Mouse (Mus musculus): ENCODE results near the gene Psmg3.
A peak's percentile ranks its signal among the peaks of the same experiment; 100 is the strongest.

Psmg3 gene

DNA sequence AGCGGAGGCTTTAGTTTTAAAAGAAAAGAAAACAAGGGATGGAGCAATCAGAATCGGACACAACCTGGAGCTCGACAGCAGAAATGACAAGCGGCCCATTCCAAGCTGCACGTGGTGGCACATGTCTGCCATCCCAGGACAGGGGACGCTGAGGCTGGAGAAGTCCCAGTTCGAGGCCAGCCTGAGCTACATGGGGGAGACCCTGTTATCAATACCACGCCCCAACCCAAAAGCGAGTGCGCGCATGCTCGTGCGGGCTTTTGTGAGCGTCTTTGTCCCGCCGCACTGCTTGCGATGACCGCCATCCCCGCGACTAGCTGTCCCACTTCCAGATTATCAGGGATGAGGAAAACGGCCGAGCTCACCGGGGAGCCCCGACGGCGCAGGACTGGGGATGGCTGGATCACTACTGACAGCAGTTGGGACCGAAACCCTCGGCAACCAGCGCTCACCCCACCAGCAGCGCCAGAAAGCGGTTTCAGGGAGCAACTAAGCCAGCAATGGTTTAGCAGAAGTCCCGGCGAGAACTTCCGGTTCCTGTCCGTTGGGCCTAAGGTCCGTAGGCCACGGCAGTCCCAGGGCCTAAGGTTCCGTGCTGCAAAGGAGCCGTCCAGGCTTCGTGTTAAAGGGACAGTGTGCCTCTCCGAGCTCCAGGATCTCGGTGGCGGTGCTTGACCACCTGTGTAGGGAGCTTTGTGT is at the start of gene Psmg3, which contains the start of gene Gm26938:
Psmg3 (minus strand) TSS at position 529 of the 699 bp plus-strand sequence.
Gm26938 (minus strand) TSS at position 51 of the 699 bp plus-strand sequence.
- peak; percentile 90 to 98 for DNase-seq (ENCODE audit: inconsistent age in 2 of 2, low spot score in 1 of 2)

DNA sequence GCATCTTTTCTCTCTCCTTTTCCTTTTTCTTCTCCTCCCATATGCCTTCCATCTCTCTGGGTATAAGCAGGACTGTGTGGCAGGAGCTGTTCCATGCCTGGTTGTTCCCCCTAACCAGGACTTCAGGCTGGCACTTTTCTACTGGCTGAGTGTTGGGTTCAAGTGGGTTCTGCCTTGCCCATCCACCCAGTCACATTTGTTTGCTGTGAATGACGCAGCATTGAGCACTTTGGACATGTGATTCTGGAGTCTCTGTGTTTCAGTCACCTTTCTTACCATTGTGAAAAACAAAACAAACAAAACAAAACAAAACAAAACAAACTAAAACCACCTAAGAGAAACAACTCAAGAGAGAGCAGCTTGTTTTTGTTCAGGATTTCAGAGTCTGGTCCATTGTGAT is 44.8 kb upstream of the Psmg3 start:
- no peak for DNase-seq (ENCODE audit: inconsistent age in 2 of 2, low spot score in 1 of 2)

DNA sequence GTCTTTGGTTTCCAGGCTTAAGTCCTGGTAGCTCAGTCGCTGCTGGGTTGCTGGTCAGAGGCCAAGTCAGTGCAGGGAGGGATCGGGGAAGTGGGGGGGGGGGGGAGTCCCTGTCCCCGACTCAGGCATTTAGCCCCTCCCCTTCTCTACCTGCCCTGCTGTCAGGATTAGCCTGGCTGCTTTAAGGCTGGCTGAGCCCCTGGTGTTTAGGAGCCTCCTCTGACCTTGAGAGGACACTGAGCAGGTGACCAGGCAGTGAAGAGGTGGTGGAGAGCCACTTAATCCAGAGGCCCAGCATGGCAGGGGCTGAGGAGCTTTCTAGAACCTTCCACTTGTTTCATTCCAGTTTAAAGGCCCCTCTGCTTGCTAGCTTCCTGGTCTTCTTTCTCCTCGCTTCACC is 44.2 kb upstream of the Psmg3 start:
- DNase-seq (ENCODE audit: inconsistent age in 2 of 2, low spot score in 1 of 2), result no peak

DNA sequence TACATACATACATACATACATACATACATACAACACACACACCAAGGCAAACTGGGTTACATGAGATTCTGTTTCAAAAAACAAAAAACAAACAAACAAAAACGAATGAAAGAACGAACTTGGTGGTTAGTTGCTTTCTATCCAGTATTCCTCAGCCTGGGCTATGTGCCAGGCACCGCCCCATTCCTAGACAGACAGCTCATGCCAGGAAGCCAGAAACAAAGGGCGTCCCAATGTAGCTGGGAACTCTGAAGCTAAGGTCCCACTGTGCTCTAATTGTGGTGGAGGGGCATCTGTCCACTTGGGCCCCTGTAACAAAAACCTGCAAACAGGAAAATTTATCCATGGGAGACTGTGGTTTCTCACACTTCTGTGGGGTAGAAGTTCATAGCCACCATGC is 36.1 kb upstream of the Psmg3 start:
- DNase-seq (ENCODE audit: inconsistent age in 2 of 2, low spot score in 1 of 2), result peak; percentile 64 to 85

DNA sequence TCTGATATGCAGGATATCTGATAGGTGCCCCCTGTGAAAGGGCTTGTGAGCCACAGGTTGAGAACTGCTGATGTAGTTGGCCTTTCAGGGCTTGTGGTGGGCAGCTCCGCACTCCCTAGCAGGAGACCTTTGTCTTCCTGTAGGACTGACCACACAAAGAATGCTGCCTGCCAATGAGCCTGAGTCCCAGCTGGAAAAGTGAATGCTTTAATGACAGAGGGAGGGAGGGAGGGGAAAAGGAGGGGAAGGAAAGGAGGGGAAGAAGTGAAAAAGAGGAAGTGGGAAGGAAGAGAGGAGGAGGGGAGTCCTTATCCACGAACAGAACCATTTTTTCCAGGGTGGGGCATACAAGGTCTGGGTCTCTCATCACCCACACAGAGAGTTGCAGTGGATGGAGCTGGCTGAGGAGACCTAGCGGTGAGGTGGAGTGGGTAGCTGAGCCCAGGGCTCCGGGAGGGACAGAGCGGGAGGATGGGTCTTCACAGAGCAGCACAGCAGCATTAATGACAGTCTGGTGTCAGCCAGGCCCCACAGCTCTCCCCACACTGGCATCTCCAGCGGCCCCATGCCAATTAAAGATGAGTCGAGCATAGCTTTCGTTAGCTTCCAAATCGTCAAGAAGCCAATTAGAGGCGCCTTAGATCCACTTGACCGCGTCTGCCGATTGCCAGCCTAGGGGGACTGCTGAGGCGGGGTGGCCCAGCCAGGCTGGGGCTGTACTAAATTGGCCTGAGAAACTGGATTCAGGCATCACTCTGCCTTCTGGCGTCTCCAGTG is 33.8 kb upstream of the Psmg3 start:
- DNase-seq (ENCODE audit: inconsistent age in 2 of 2, low spot score in 1 of 2), result no peak

DNA sequence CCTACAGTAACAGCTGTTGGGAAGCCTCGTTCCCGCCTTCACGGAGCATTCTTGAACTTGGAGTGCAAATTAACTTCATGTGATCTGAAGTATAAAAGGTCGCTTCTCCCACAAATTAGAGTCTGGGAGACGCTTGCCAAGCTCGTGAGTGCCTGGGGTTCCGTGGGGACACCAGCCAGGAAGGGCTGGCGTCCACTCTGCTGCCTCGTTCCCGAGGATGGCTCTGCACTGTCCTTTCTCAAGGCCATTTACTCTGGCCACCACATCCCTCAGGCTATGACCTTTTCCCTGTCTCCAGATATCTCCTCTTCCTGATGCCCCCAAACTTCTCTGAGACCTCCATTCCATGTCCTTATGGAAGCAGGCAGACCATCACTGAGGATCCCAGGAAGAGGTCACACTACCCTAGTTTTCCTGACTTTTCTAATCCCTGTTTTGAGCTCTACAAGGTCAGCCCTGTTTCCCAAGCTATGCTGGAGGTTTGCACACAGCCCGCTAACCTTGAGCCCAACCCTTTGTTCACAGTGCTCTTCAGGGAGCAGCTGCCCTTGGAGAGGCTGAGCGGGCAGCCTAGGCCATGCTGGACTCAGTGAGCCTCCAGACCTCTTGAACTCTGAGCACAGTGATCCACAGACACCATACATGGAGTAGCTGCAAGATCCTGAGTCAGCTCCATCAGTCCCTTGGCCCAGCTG is 23.1 kb upstream of the Psmg3 start:
- peak; percentile 59 to 88 for DNase-seq (ENCODE audit: inconsistent age in 2 of 2, low spot score in 1 of 2)

DNA sequence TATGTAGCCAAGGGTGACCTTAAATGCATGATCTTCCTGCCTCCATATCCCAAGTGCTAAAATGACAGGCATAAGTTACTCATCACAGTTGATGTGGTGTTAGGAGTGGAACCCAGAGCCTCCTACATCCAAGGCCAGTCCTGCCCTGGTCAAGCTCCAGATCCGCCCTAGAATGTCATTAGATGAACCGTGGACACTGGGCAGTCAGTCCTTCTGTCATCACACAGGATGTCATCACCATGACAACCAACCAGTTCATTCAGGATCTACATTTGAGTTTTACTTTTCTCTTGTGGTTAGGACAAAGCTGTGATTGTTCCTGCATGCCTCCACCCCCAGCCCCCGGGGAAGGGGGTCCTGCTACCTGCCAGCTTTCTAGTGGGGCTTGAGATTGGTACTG is 12.5 kb upstream of the Psmg3 start:
- DNase-seq (ENCODE audit: inconsistent age in 2 of 2, low spot score in 1 of 2), result no peak

DNA sequence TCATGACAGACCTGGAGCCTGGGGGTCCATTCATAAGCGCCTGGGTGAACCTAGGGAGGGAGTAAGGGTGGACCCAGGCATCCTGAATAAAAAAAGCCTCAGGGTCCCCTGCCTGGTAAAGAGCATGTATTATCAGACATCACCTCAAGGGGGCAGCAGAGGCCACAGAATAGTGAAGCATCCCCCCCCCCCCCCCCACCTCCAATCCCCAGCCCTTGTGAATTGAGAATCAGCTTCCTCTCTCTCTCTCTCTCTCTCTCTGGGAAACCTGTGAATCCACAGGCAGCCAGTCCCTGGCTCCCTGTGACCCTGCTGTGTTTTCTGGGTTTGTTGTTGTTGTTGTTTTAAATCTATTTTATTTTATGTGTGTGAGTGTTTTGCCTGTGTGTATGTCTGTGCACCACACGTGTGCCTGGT is 11.8 kb upstream of the Psmg3 start:
- peak in 1 of 2 experiments; percentile 81 for DNase-seq (ENCODE audit: inconsistent age in 2 of 2, low spot score in 1 of 2)

DNA sequence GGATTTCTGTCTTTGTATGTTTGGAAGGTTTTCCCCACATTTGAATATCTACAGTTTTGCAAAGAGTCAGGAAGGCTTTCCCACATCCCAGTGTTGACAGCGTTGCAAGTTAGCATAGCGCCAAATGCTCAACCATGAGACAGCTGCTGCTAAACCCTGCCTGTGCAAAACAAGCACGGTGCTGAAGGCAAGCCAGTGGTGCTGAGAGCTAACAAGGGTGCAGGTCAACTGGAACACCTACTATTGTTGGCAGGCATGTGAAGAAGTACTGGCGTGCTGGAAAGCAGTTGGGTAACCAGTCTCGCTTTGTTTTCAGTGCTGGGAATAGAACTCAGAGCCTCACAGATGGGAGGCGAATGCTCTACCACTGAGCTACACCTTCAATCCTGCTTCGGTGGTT is 9.0 kb upstream of the Psmg3 start:
- DNase-seq (ENCODE audit: inconsistent age in 2 of 2, low spot score in 1 of 2), result no peak

DNA sequence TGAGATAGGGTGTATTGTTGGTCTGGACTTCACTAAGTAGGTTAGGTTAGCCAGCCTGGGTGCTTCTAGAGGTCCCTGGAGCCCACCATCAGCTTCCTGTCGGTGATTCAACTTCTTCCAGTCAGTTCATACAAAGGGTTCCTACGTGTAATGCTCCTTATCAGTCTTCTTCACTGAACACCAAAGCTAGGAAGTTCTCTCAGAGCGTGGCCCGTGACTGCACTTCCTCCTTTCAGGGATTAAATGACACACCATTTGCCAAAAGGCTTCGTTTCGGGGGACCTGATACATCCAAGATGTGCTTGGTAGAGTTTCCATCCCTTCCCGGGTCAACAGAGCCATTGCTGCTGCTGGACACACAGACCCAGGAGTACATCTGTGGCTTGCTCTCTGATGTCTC is 5.4 kb upstream of the Psmg3 start:
- no peak for DNase-seq (ENCODE audit: inconsistent age in 2 of 2, low spot score in 1 of 2)

DNA sequence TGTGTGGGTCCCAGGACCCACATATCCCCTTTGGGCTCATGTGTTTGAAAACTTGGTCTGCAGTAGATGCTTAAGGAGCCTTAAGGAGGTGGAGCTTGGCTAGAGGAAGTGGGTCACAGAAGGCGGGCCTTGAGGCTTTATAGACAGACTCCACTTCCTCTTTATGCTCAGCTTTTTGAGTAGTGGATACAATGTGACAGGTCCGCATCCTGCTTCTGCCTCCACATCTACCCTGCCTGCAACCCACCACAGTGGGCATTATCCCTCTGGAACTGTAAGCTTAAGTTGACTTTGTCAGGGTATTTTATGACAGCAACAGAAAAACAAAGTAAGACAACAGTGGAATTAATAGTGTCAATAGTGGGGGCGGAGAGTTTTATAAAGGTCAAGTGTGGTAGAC is 4.0 kb upstream of the Psmg3 start:
- DNase-seq (ENCODE audit: inconsistent age in 2 of 2, low spot score in 1 of 2), result no peak

DNA sequence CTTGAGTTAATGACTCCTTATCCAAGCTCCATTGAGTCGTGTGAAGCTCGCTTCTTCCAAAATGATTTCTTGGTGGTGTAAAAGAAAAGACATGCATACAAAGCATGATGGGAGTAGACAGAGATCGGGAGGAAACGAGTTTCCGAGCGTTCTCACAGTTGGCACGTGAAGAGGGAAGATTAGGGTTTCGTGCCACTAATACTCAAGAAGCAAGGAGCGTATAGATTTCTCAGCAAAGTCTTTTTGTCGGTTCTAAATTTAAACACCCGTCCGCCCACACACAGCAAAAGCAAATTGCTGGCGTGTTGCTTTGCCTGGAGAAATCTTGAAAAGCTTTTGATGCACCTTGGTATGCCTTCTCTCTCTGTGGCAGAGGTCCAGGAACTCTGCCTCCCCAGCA is 2.7 kb upstream of the Psmg3 start:
- no peak for DNase-seq (ENCODE audit: inconsistent age in 2 of 2, low spot score in 1 of 2)

DNA sequence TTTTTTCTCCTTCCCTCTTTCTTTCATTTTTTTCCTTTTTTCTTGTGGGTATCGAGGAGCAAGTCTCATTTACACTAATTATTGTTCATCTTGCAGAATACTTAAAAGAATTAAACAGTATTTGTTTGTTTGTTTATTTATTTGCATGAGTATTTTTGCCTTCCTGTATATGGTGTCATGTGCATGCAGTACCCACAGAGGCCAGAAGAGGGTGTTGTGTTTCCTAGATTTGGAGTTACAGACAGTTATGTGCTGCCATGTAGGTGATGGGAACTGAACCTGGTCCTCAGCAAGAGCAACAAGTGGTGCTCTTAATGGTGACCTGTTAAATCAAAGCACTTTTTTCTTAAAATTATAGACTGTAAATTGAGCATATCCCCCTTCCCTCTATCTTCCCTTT is 908 bp upstream of the Psmg3 start:
- peak in 1 of 2 experiments; percentile 27 for DNase-seq (ENCODE audit: inconsistent age in 2 of 2, low spot score in 1 of 2)

DNA sequence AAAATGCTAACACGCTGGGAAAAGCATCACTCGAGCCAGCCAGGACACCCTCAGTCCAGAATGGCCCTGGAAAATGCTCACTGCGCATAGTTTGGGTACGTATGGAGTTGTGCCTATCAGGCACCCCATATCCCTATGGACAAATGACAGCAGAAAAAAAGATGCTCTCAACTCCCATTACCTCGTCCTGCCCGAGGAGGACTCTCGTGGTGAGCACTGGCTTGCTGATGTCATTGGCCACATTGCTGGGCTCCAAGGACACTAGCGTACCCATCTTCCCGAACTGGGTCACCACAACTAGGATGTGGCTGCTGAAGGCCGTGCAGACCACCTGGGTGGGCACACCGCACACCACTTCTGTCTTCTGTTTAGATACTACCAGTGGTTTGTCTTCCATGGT is 738 bp downstream of the Psmg3 start:
- no peak for DNase-seq (ENCODE audit: inconsistent age in 2 of 2, low spot score in 1 of 2)

DNA sequence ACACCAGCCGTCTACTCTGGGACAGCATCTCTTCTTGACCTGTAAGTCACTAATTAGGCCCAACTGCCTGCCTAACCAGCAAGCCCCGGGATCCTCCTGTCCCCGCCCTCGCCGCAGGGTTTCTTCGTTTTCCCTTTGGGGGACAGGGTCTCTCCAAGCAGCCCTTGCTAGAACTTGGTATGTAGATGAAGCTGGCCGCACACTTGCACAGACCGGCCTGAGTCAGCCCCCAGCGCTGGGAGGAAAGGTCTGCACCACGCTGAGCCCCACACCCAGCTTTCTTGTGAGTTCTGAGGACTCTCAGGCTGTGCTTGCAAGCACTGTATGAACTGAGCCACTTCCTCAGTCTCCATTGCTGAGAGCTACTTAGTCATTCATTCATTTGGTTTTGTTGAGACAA is 2.2 kb downstream of the Psmg3 start:
- no peak for DNase-seq (ENCODE audit: inconsistent age in 2 of 2, low spot score in 1 of 2)

DNA sequence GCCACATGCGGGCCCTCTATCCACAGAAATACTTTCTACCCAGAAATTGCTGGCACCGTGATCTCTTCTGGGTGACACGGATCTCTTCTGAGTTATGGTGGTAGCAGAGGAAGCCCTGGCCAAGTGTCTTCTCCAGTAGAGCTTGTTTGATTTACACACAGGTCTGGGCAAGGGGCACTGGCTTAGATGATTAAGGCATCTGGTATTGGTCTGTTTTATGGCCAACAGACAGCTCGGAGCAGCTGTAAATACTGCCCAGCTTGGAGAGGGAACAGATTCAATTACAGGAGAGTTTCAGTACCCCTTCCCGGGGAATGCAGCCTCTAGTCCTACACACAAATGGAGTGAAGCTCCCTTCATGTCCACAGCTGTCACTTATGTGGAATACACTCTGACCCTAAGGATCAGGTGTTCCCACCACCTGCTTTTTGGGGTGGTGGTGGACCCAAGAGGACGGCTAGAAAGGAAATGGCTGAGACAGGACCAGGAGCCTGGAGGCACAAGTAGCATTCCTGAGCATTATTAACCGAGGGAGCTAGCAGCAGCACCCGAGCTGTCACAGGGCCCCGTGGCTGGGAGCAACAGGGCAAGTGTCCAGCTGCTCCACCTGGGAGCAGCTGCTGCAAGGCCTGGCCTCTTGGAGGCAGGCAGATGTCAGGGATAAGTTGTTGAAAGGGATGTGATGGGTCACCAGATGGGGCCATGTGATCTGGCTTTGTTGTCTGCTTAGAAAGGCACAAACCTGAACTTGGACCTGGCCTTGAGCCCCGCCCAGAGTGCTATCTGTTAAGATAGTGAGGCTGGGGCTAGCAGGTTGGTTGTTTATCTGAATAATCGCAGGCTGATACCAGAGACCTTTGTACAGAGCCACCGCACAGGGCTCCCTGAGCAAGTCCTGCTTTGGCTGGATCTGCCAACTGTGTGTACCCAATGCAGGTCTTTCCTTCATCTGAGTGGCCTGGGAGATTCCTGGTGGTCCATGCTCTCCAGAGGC is 4.9 kb downstream of the Psmg3 start:
- DNase-seq (ENCODE audit: inconsistent age in 2 of 2, low spot score in 1 of 2), result peak in 1 of 2 experiments; percentile 16

DNA sequence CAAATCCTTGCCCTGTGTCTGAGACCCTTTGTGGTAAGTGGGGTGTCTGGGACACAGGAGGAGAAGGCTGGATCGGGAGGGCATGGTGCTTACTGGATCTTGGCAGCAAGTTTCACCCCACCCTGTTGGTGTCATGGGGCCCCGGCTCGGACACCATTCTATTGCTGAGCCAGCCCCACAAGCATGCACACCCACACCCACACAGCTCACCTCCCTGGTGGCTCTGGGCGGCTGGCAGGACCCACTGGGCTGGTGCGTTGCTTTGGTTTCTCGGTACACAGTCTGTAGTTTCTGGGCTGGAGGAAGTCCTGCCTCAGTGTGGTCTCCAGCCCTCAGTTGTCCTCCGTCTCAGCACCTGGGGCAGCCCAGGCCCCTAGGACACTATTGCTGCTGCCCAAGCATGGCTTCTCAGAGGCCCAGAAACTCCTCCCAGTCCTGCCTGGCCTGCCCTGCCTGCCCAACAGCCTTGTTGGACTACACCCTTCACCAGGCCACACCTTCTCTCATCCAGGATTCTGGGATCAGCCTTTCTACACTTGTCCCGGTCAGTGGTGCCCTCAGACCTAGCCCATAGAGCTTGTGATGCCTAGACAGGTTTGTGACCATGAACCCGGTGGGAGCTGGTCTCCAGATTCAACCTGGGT is 7.0 kb downstream of the Psmg3 start, which contains the start of gene Tmem184a:
Tmem184a (minus strand) TSS at position 380 of the 644 bp plus-strand sequence.
- peak in 1 of 2 experiments; percentile 17 for DNase-seq (ENCODE audit: inconsistent age in 2 of 2, low spot score in 1 of 2)

DNA sequence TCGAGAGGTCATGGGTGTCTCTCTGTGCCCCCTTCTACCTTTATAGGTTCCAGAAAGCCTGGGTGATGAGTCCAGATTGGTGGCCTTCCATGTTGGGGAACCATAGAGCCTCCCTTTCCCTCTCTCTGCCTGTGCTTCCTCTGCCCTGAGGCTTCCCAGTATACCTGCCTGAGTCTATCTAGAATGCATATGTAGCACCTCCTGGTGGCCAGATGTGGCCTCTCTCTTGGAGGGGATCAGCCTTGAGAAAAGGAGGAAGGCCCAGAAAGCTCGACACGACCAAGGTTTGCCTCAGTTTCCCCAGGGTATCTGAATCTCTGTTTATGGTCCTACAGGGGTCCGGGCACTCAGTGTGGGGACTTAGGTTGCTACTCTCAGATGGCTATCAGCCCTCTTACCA is 7.9 kb downstream of the Psmg3 start:
- DNase-seq (ENCODE audit: inconsistent age in 2 of 2, low spot score in 1 of 2), result peak in 1 of 2 experiments; percentile 72

DNA sequence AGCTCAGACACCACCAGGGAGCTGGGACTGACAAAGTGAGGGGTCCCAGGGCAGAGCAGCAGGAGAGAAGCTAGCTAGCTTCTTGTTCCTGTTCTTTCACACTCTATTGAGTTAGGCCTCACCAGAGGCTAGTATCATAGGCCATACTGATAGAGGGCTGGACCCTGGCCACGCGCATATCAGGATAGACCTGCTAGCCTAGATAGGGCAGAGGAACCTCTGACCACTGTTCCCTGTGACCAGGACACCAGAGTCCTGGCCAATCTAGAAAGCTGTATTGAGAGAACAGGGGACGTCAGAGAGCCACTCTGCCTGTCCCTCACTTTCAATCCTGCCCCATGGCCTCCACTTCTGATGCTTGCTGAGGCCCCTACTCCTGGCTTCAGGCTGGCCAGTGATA is 8.6 kb downstream of the Psmg3 start:
- peak in 1 of 2 experiments; percentile 22 for DNase-seq (ENCODE audit: inconsistent age in 2 of 2, low spot score in 1 of 2)

DNA sequence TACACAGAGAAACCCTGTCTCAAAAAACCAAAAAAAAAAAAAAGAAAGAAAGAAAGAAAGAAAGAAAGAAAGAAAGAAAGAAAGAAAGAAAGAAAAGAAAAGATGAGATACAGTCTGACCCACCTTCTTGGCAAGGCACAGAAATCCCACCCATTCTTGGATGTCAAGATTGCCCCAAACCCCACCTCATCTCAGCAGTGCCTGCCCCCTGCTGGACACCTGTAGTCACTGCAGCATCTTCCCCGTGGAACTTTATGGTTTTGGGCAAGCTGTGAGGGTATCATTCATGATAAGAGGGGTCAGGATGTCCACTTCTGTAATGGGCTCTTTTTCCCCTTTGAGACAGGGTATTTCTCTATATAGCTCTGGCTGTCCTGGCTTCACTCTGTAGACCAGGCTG is 9.4 kb downstream of the Psmg3 start:
- DNase-seq (ENCODE audit: inconsistent age in 2 of 2, low spot score in 1 of 2), result peak in 1 of 2 experiments; percentile 45
